Mouse (Mus musculus) lung, postnatal 0 days (tissue): ENCODE measurements at regions not wholly inside any gene's neighbourhood (a gene's known extent, or its start where the extent isn't known, plus 50 kb on each side); places are given as distances from the start of the nearest gene placed in this dataset.
A peak's percentile ranks its signal among the peaks of the same experiment; 100 is the strongest.

Source experiments
- ATAC-seq: fragments of 200-750 bp; cut with Nextera tagmentation; 2 replicates; pipeline ENCODE4 v1.8.0; 2017; ENCODE audit warnings: moderate library complexity
- DNase-seq: peaks from one replicate; pipeline ENCODE4 v3.0.0-alpha.2; 2016; ENCODE audit warnings: low spot score
- H3K27ac ChIP-seq: fragments of 300-500 bp; sonication (generic); 2 replicates; pipeline ENCODE4 v1.5.1; 2014; ENCODE audit warnings: antibody characterized with exemption, mild to moderate bottlenecking, low read length, mixed read lengths
- H3K27me3 ChIP-seq: fragments of 300-500 bp; sonication (generic); replicated peaks from 2 replicates; pipeline ENCODE4 v1.6.1; 2014; ENCODE audit warnings: low read length, mixed read lengths; ENCODE audit not compliant: insufficient read depth
- H3K36me3 ChIP-seq: fragments of 300-500 bp; sonication (generic); 2 replicates; pipeline ENCODE4 v1.6.1; 2014; ENCODE audit warnings: low read length, mixed read lengths; ENCODE audit not compliant: insufficient read depth
- H3K4me1 ChIP-seq: fragments of 300-500 bp; sonication (generic); 2 replicates; pipeline ENCODE4 v1.6.1; 2014; ENCODE audit warnings: antibody characterized with exemption, low read depth, low read length, mixed read lengths; ENCODE audit not compliant: insufficient read depth
- H3K4me2 ChIP-seq: fragments of 300-500 bp; sonication (generic); replicated peaks from 2 replicates; pipeline ENCODE4 v1.6.1; 2014; ENCODE audit warnings: low read depth, mild to moderate bottlenecking, low read length, moderate library complexity, mixed read lengths
- H3K4me3 ChIP-seq: fragments of 300-500 bp; sonication (generic); 2 replicates; pipeline ENCODE4 v1.5.1; 2014; ENCODE audit warnings: low read depth, low read length
- H3K9ac ChIP-seq: fragments of 300-500 bp; sonication (generic); replicated peaks from 2 replicates; pipeline ENCODE4 v1.6.1; 2014; ENCODE audit warnings: low read depth, mild to moderate bottlenecking
- H3K9me3 ChIP-seq: fragments of 300-500 bp; sonication (generic); 2 replicates; pipeline ENCODE4 v1.6.1; 2016; ENCODE audit warnings: low read length, mixed read lengths
- CTCF ChIP-seq: IDR thresholded peaks from 2 replicates; pipeline ENCODE4 v1.5.1; 2016; ENCODE audit warnings: antibody characterized with exemption, mild to moderate bottlenecking
- EP300 ChIP-seq: IDR thresholded peaks from 2 replicates; pipeline ENCODE4 v1.6.1; 2016; ENCODE audit warnings: antibody characterized with exemption, mild to moderate bottlenecking, control low read depth
- WGBS: fragments of 180-500 bp; shearing (Covaris S2); extraction: QIAGEN DNeasy Blood & Tissue Kit; methylation state at CpG from one replicate; pipeline ENCODE4 v1.1.7; 2014; 5-methylcytosine and 5-hydroxymethylcytosine counted together

GRCm38 (mm10) chr12:65480829-65481228, 255.5 kb downstream of the Wdr20rt start:
- no peak overlapping the region for H3K4me2 ChIP-seq
- WGBS: 77% methylated on average over 4 of the region's 4 CpGs
- H3K9me3 ChIP-seq: no peaks in the 10 kb centered on the region
- no peak overlapping the region for H3K4me3 ChIP-seq
- H3K27me3 ChIP-seq: no peaks in the 10 kb centered on the region
- DNase-seq: no peak
- no peak overlapping the region for H3K9ac ChIP-seq
- H3K27ac ChIP-seq: no peak overlapping the region
- no peaks in the 10 kb centered on the region for H3K4me1 ChIP-seq
- TF ChIP-seq CTCF (no peak), EP300 (no peak)
- no peak for ATAC-seq
- no peaks in the 10 kb centered on the region for H3K36me3 ChIP-seq

- ATAC-seq: no peak
- H3K27me3 ChIP-seq: no peaks in the 10 kb centered on the region
- DNase-seq: no peak
- TF ChIP-seq EP300: no peak
- TF ChIP-seq CTCF: no peak
- H3K9ac ChIP-seq: no peak overlapping the region
- no peak overlapping the region for H3K4me2 ChIP-seq
- no peak overlapping the region for H3K4me3 ChIP-seq
- H3K27ac ChIP-seq: no peak overlapping the region
- 76% methylated on average over 2 of the region's 2 CpGs for WGBS
- H3K36me3 ChIP-seq: no peaks in the 10 kb centered on the region
- no peaks in the 10 kb centered on the region for H3K4me1 ChIP-seq
- no peaks in the 10 kb centered on the region; the same call in 1 of the 2 replicates for H3K9me3 ChIP-seq
These were observed 265.8 kb downstream of the Wdr20rt start for GRCm38 (mm10) chr12:65491092-65491491.

- no peak for ATAC-seq
- Histone ChIP-seq H3K4me2 (no peak overlapping the region), H3K4me3 (no peak overlapping the region), H3K27ac (no peak overlapping the region), H3K4me1 (no peaks in the 10 kb centered on the region), H3K27me3 (no peaks in the 10 kb centered on the region), H3K36me3 (no peaks in the 10 kb centered on the region), H3K9me3 (no peaks in the 10 kb centered on the region; the same call in 1 of the 2 replicates), H3K9ac (no peak overlapping the region)
- no peak for TF ChIP-seq EP300
- TF ChIP-seq CTCF: no peak
- DNase-seq: no peak
- 87% methylated on average over 5 of the region's 5 CpGs for WGBS
These were observed 269.2 kb downstream of the Wdr20rt start for GRCm38 (mm10) chr12:65494388-65495030.

- Histone ChIP-seq H3K4me1 (no peaks in the 10 kb centered on the region), H3K27me3 (no peaks in the 10 kb centered on the region), H3K9ac (no peak overlapping the region), H3K4me2 (no peak overlapping the region), H3K36me3 (no peaks in the 10 kb centered on the region), H3K9me3 (no peaks in the 10 kb centered on the region; the same call in 1 of the 2 replicates), H3K4me3 (no peak overlapping the region), H3K27ac (no peak overlapping the region)
- WGBS: 73% methylated on average over 6 of the region's 6 CpGs
- TF ChIP-seq EP300 (no peak), CTCF (no peak)
- DNase-seq: no peak
- ATAC-seq: no peak
These were observed 271.3 kb downstream of the Wdr20rt start for GRCm38 (mm10) chr12:65496613-65497012.

- 44% methylated on average over 6 of the region's 6 CpGs for WGBS
- DNase-seq (no peak), ATAC-seq (no peak)
- Histone ChIP-seq H3K27ac (no peak overlapping the region), H3K4me2 (no peak overlapping the region), H3K9me3 (no peaks in the 10 kb centered on the region; the same call in 1 of the 2 replicates), H3K9ac (no peak overlapping the region), H3K27me3 (no peaks in the 10 kb centered on the region), H3K4me3 (no peak overlapping the region), H3K4me1 (no peaks in the 10 kb centered on the region), H3K36me3 (no peaks in the 10 kb centered on the region)
- TF ChIP-seq EP300: no peak
- no peak for TF ChIP-seq CTCF
These were observed 272.3 kb downstream of the Wdr20rt start for GRCm38 (mm10) chr12:65497602-65498001.

- Histone ChIP-seq H3K9me3 (no peaks in the 10 kb centered on the region), H3K36me3 (no peaks in the 10 kb centered on the region), H3K4me1 (no peaks in the 10 kb centered on the region), H3K9ac (no peak overlapping the region), H3K27ac (no peak overlapping the region), H3K4me3 (no peak overlapping the region), H3K4me2 (no peak overlapping the region), H3K27me3 (no peaks in the 10 kb centered on the region)
- 63% methylated on average over 2 of the region's 2 CpGs for WGBS
- no peak for DNase-seq
- TF ChIP-seq CTCF (no peak), EP300 (no peak)
- ATAC-seq: no peak
These were observed 276.1 kb downstream of the Wdr20rt start for GRCm38 (mm10) chr12:65501459-65501858.

GRCm38 (mm10) chr12:65502045-65502444, 276.7 kb downstream of the Wdr20rt start:
- Histone ChIP-seq H3K4me1 (no peaks in the 10 kb centered on the region), H3K9ac (no peak overlapping the region), H3K9me3 (no peaks in the 10 kb centered on the region), H3K4me2 (no peak overlapping the region), H3K4me3 (no peak overlapping the region), H3K27me3 (no peaks in the 10 kb centered on the region), H3K36me3 (no peaks in the 10 kb centered on the region), H3K27ac (no peak overlapping the region)
- DNase-seq (no peak), ATAC-seq (no peak; the same call in 1 of the 2 replicates)
- WGBS: 15% methylated on average over 1 of the region's 1 CpGs
- TF ChIP-seq EP300: peak; percentile 59
- no peak for TF ChIP-seq CTCF
